Mouse (Mus musculus) T-helper 17 cell (primary cell): ENCODE measurements around the gene Lyar.

Experiments
- in situ Hi-C, 2 experiments: fragments of 300-600 bp; cut with MboI, MseI; formaldehyde crosslinking; loops; 1 replicate in 1 of 2; 2 replicates in 1 of 2; pipeline ENCODE4 v1.15.1; 2025; ENCODE audit warnings: high pct_unique_total_duplicates in 2 of 2

Lyar gene

DNA sequence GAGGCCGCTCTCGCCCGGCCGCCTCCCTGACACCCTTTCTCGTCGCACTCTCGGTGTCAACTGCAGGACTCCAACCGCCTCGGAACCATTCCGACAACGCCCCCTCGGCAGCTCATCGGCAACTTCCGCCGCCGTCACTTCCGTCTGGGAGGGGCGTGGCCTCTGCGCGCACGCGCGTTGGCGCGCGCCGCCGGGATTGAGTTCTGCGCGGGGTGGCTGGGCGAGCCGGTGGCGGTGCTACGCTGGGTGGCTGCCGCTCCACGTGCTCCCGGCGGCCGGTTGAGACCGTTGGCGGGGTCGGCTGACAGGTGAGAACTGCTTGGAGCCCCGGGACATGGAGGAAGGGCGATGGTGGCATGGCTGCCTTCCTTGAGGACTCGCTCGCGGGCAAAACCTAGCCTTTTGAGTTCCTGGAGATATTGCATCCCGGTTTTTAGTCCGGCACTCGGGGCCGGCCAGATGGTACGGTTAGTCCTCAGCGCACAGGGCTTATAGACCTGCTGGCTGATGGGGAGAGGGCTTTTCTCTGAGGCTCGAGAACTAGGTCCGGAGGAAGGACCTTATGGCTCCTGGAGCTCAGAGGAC is at the start of gene Lyar, which contains the start of gene Zbtb49:
Gene Lyar, plus strand, starts transcription at position 143 of the 585 bp plus-strand sequence.
Gene Zbtb49, minus strand, starts transcription at position 130 of the 585 bp plus-strand sequence.
- in situ Hi-C loops, result loop anchor here in 1 of 2 experiments (5.0 kb wide), 1 partner anchor 42 kb away; the partner anchor contains the start of gene Tmem128

DNA sequence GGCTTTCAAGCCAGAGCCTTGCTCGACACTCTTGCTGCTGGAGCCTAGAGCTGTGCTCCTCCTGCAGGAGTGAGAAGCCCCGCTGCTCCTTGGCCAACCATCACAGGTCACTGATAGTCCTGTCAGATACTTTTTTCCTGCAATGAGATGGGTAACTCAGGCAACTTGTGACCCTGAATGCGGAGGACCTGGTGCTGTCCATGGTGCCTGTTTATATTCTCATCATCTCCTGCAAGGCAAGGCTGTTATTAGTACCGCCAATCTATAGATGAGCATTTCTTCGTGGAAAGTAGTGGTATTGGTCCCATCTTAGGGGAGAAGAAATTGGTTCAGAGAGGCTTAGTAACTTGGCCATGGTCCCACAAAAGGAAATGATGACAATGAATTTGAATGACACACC is 46.5 kb upstream of the Lyar start:
- in situ Hi-C loops, result no loop called here

DNA sequence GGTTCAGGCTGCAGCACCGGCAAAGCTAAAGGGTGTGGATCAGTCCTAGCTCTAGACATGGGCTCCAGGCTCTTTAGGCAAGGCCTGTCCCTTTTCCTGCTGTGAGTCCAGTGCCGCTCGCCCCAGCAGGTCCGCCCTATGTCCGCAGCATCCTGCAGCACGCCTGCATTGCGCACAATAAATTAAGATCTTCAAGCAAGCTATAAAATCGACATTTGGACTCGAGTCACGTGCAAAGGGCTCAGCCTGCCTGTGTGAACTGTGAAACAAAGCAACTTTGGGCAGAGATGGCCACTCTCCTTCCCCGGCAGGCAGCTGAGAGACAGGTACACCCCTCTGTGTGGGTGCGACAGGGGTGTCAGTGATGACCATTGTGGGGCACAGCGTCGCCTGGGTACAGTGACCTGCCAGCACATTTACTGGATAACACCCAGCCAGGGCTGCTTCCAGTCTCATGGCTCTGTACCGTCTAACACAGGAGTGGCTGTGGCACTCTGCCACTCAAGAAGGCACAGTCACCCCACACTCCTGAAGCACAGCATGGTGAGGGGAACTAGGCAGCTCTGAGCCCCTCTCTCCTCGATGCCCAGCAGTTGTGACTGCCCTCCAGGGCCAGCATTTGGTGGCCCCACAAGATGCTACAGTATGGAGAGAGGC is 45.9 kb upstream of the Lyar start:
- in situ Hi-C loops, result no loop called here

DNA sequence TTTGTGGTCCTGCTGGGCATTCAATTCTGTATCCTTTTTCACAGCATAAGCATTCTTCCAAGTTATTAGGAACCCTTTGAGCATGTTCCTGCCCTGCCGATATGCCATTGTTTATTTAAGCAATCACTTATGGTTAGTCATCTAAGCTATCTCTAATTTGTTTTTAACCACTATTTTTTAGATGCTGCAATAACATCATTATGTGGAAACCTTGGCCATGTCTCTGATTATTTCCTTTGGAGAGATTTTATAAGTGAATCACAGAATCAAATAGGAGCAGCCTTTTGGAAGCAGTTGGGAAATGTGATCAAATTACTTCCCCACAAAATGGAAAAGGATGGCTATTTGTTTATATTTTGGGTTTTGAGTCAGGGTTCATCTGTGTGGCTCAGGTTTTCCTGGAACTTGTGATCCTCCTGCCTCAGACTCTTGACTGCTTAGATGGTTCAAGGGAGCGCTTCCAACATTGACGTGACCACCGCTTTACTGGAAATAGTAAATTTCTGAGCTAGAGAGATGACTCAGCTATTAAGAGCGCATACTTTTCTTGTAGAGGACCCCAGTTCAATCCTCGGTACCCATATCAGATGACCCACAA is 35.5 kb upstream of the Lyar start:
- in situ Hi-C loops, result no loop called here

DNA sequence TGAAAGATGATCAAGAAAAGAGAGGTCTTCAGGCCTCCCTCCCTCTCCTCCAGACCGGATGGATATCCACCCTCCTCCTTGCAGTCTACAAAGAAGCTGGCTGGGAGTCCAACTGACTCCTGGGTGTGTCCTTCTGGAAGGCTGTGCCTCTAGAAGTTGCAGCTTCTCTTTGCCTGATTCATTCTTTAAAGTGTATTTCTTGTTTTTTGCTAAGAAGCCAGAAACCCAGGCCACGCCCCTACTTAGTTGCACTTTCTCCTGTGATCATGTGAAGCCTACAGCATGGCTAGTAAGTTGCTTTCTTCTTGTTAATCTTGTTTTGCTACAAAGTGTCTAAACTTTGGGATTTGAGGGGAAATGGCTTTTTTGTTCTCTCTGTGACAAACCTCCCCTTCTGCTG is 33.3 kb upstream of the Lyar start:
- in situ Hi-C loops, result no loop called here

DNA sequence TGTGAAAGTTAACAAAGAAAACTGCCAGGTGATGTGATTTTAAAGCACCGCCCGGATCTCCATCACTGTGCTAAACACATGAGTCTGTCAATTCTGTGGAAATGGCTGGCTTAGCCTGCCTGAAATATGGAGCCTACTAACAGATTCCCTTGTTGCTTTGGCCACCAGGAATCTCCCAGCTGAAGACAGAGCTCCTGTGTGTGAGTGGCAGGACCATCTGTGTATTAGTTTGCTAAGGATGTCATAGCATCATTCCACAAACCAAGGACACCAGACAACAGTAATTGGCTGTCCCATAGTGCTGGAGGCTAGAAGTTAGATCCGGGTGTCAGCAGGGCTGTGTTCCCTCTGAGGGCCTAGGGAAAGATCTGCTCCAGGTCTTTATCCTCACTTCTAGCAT is 29.4 kb upstream of the Lyar start:
- in situ Hi-C loops, result loop anchor here in 1 of 2 experiments (5.0 kb wide), 1 partner anchor 94 kb away; no protein-coding TSS in a partner anchor

DNA sequence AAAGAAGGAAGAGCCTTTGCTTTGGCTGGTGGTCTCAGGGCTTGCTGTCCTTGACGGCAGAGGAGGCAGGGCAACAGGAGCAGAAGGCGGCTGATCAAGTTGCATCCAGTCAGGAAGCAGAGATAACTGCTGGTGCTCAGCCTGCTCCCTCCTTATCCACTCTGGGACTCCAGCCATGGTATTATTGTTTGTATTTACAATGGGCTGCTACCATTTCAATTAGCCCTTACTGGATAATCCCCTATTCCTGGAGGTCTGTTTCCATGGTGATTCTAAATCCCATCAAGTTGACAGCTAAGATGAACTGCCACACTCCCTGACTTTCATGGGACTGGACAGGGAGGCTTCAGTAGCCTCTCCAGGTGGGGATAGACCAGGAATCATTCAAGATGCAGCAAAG is 25.3 kb upstream of the Lyar start:
- in situ Hi-C loops, result loop anchor here in 1 of 2 experiments (5.0 kb wide), 1 partner anchor 98 kb away; no protein-coding TSS in a partner anchor

DNA sequence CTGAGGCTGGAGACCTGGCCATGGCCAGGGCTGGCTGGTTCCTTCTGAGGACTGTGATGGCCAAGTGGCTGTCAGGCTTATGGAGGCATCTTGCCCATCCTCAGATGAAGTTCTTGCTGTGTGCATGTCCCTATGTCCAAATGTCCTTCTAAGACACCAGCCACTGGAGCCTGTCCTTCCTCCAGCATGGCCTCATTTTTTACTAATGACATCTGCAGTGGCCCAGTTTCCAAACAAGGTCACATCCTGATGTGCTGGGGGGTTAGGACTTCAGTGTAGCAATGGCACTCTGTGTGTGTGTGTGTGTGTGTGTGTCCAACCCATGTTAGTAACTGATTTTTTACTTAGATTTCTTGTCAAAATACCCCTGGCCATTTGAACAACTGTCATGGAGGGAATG is 24.3 kb upstream of the Lyar start:
- in situ Hi-C loops, result no loop called here

DNA sequence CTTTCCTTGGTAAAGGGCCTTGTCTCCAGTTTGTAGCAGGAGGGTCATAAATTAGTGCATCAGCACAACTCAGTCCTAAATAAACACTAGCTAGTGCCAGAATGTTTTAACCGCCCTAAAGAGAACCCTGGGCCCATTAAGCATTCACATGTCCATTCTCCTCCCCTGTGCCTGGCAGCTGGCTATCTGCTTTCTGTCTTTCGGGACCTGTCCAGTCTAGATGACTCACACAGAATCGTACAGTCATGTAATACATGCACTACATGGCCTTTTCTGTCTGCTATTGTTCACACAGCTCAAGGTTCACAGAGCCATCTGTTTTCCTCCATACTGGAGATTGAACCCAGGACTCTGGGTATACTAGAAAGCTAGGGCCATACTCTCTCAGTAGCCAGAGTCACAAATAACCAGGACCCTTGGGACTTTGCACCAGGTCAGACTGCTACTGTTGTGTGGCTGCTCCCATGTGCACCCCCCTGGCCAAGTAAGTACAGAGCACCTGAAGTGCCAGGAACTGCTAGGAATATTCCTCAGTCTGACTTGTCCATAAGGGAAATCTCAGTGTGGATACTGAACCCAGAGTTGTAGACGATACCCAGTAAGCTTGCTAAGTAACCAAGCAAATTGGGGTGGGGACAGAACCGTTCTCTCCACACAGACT is 23.3 kb upstream of the Lyar start:
- in situ Hi-C loops, result no loop called here

DNA sequence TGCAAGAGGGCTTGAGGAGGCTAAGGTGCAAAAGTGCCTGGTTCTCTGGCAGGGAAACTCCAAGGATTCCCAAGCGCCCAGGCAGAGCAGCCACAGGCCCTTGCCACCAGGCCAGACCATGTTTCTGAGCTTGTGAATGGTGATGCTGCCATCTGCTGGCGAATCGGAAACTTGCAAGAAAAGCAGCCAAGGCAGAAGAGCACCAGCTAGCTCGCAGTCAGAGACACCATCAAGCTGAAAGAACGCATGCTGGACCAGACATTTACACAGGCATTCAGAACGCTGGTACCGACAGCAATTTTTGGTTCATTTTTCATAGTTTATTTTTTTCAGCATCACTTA is 22.8 kb upstream of the Lyar start:
- in situ Hi-C loops, result no loop called here

DNA sequence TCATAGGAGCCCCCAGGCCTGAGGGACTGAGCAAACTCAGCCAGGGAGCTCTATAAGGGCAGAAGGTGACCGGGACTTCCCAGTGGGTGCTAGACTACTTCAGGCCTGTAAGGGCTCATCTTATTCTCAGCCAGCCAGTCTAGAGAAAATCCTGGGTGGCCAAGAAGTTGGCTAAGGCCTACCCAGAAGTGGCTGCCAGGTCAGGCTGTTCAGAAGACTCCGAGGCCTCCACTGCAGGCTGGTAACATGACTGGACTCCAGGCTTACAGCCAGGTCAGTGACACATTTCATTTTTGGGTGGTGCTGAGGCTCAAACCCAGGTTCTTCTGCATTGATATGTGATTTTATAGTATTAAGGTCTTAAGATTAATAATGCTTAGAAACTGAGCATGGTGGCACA is 20.6 kb upstream of the Lyar start:
- in situ Hi-C loops, result loop anchor here in 1 of 2 experiments (10.0 kb wide), 1 partner anchor 895 kb away; no protein-coding TSS in a partner anchor

DNA sequence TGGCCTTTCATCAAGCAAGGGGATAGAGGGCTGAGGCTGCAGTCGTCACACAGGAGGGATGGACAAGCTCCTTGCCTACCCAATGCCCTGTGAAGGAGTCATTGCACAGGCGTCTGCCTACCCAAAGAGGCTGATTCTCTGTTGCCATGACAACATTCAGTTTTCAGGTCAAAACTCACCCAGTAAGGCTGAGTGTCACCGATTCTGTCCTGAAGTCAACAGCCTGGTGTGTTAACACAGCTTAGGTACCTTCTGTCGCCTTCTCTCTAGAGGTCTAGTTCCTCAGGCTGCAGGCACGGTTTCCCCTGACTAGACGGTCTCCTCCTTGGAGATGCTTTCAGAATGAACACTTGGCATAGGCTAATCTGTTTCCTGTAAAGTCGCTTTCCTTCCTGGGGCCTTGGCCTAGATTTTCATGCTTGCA is 15.0 kb upstream of the Lyar start:
- in situ Hi-C loops, result loop anchor here in 1 of 2 experiments (10.0 kb wide), 1 partner anchor 901 kb away; no protein-coding TSS in a partner anchor

DNA sequence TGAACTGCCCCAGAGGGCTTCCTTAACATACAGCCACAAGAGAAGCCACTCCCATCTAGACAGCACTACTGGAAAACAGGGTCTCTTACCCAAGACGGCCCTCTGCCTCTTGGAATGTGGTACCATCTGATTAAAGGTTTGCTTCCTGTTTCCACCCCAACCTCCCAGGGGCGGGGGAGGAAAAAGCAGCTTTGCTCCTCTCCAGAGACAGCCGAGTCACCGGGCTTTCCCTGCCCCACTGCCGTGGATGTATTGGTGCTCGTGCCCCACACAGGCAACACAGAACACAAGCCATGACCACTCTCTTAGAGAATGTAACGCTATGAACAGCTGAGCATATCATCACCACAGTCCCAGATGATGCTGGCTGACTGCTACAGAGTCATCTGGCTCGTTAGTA is 11.3 kb upstream of the Lyar start:
- in situ Hi-C loops, result loop anchor here in 1 of 2 experiments (10.0 kb wide), 1 partner anchor 904 kb away; no protein-coding TSS in a partner anchor

DNA sequence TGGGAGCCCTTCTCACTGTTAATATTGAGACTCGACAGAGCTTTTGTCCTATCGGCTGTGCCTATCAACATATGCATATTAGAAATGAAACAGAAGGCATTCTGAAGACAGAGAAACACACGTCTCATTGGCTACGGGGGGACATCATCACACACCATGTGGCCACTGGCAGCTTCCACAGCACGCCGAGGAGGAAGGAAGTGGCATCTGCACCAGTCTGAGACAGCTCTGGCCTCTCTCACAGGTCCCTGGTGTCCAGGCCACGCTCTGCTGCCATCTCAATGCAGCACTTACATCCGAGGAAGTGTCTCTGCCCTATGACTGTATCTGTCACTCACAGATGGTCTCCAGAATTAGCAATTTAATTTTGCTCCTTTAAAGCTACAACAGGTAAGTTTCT is 8.6 kb upstream of the Lyar start:
- in situ Hi-C loops, result no loop called here

DNA sequence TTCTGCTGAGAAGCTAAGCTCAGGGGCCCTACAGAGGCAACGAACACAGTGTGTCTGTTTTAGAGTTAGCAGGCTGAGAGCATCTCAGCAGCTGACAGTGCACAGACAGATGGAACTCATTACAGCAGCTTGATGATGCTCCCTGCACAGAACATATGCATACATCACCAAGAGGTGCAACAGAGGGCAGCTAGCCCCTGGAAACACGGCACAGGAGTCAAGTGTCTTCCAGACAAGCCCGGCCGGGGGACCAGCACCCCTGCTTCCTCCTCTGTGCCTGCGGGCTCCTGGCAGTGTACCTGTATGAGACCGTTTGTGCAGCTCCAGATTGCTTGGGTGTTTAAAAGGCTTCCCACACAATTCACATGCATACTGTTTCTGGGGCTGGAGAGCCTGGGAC is 7.3 kb upstream of the Lyar start:
- in situ Hi-C loops, result no loop called here

DNA sequence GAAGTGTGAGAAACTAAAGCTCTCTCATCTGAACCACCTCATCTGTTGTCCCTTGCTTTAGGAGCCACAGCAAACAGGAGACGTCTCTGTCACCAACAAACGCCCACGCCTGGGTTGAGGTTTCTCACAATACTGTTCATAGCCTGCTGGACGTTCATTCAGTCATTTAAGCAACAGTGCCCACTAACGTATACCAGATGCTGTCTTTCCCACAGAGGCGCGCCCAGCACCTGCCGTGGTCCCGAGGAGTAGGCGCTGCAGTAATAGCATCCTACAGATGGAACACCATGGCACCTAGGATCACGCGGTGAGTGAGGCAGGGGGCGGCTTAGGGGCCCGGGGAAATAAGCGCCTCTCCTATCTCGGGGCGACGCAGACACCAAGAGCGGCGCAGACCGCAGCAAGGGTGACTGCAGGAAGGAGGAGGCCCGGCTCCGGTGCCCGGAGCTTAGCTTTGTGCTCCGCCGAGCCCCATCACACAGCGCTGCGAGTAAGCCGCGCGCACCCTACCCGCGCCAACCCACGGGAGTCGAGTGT is 431 bp upstream of the Lyar start:
- in situ Hi-C loops, result loop anchor here in 1 of 2 experiments (5.0 kb wide), 1 partner anchor 42 kb away; the partner anchor contains the start of gene Tmem128

DNA sequence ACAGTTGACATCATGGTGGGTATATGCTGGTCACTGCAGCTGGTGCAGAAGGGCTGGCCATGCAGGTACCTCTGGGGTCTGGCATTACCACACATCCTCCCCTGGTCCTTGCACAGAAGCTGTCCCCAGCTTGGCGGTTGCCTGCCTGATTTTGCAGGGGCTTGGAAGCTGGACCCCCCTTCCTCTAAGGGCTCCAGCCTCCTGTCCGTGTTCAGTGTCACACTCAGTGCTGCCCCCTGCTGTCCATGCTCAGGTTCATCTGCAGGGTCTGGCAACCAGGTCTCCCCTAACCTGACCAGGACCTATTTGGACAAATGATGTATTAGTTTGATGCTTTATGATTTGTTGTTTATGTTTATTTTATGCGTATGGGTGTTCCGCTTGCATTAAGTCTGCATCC is 15.2 kb downstream of the Lyar start:
- in situ Hi-C loops, result no loop called here

DNA sequence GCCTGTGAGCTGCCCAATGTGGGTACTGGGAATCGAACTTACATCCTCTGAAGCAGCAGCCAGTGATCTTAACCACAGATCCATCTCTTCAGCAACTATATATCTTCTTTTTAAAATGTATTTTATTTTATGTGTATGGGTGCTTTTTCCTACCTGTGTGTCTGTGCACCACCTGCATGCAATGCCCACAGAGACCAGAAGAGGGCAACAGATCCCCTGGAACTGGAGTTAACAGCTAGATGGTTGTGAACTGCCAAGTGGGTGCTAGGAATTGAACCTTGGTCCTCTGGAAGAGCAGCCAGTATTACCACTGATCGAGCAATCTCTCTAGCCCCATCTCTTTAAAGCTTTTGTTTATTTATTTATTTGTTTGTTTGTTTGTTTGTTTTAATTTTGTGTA is 16.4 kb downstream of the Lyar start:
- in situ Hi-C loops, result no loop called here

DNA sequence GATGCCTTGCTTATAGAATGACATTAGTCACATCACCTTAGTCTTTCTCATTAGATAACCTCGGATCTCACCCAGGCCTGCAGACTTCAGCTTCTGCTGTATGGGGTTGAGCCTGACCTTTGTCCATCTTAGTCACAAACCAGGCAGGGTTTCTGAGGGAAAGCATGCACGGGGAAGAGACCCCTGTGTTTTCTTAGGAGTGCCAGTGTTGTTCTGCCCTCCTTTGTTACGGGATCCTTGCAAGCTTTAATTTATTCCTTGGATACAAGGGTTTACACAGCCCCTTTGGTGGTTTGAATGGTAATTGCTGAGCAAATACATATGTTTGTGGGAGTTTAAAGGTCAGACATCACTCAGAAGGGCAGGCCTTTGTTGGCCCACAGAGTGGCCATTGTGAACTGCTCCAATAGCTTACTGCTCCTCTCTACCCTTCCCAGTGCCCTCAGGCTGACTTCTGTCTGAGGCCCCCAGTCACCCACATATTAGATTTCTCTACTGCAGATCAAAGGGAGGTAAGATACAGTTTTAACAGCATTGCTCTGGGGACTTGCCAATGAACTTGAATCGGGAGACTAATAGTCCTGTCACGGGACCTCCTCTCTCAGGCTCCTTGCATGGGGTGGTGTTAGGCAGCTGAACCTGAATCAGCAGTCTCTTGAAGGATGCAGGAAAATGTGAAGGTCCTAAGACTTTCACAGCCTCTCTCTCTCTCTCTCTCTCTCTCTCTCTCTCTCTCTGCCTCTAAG is 20.6 kb downstream of the Lyar start:
- in situ Hi-C loops, result no loop called here

DNA sequence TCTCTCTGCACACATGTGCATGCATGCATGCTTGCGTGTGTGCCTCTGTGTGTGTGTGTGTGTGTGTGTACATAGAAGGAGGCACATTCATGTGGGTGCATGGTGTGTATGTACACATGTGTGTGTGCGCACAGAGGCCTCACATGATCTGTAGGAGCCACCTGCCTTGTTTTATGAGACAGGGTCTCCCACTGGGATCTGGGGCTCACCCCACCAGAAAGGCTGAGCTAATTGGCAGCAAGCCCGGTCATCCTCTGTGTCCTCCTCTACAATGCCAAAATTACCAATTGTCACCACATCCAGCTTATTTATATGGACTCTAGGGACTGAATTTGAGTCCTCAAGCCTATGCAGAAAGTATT is 21.2 kb downstream of the Lyar start:
- in situ Hi-C loops, result no loop called here

DNA sequence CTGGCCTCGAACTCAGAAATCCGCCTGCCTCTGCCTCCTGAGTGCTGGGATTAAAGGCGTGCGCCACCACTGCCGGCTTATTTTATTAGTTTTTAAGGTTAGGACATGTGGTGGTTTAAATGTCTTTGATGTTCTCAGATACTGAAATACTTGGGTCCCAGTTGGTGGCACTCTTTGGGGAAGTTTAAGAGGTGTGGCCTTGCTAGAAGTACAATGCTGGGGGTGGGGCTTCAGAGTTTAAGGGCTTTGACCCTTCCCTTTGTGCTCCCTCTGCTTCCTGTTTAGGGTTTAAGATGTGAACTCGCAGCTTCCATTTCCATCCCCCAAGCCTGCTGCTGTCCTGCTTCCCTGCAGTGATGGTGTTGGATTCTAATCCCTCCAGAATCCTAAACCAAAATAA is 21.7 kb downstream of the Lyar start:
- in situ Hi-C loops, result no loop called here
